Mouse (Mus musculus): Measurements from ENCODE around the gene Vdr. TPM values are rescaled to one million over a fixed set of nuclear protein-coding genes. Genes with fewer than 3 reads are reported as not detected.
A peak's percentile ranks its signal among the peaks of the same experiment; 100 is the strongest.

Gene Vdr
- polyA plus RNA-seq, 1 experiment from 2014 or later = 6.5 TPM

GRCm38 (mm10) chr15:97846121-97846882, 64.1 kb downstream of the Vdr start:
- H3K9ac ChIP-seq (ENCODE audit: low read depth, low read length) = no peak overlapping the region
- no peak for ATAC-seq
- H3K36me3 ChIP-seq (ENCODE audit: control insufficient read depth, insufficient read depth) = no peaks in the 10 kb centered on the region
- H3K4me3 ChIP-seq (ENCODE audit: low read depth, low read length) = no peak overlapping the region
- H3K9me3 ChIP-seq (ENCODE audit: control insufficient read depth) = no peaks in the 10 kb centered on the region
- H3K27me3 ChIP-seq (replicated peaks; ENCODE audit: control insufficient read depth, insufficient read depth, low read length) = no peaks in the 10 kb centered on the region
- no peaks in the 10 kb centered on the region for H3K4me1 ChIP-seq (replicated peaks; ENCODE audit: control insufficient read depth, insufficient read depth, low read length)
- WGBS = 85% methylated on average over 11 of the region's 11 CpGs
- TF ChIP-seq CTCF (IDR thresholded peaks at IDR 0.05; ENCODE audit: low read depth) = no peak
- H3K4me2 ChIP-seq (replicated peaks; ENCODE audit: low read depth) = no peak overlapping the region
- no peak overlapping the region for H3K27ac ChIP-seq (ENCODE audit: low read depth, low read length)

DNA sequence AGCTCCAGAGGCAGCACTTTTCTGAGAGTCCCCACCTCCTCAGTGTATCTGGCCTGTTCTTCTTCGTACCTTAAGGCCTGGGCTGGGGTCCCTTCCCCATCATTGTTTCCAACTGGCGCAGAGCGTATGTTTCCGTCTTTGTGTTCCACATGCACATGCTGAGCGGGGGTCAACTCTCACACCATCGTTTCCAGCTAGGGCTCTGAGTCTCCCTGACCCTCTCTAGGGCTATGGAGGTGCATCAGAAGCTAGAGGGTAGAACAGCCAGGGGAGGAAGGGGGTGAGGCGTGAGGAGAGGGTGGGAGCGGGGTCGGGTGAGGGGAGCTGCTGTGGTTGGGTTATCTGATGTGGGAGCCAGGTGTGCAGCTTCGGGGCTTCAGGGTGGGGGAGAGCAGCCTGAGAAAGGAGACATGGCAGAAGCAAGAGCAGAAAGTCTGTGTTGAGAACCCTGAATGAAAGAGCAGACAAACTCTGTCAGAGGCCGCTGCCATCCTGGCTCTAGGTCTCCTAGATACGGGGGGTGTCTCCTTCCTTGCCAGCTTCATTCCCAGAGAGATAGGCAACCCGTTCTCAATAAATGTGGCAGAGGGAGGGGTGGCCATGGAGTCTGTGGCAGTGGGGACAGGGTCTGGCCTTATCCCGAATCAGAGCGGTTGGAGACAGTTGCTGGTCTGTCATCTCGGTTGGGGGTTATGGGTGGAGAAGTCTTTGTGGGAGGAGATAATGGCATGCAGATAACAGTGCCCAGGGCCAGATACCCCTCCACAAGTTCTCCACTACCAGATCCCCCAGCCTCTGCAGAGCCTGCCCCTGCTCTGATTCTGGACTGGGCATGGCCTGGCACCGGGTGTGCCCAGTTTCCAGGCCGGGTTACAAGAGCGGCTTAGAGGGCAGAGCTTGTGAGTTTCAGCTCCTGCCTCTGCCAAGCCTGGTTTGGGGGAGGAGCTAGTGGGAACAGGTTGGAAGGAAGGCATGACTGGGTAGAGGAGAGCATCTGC, 66.1 kb downstream of the Vdr start, which contains the start of gene Hdac7:
Hdac7 (minus strand) TSS at position 466 of the 998 bp plus-strand sequence.
- Histone ChIP-seq H3K4me3 (ENCODE audit: low read depth, low read length) (no peak within 1 kb of the TSS), H3K27me3 (replicated peaks; ENCODE audit: control insufficient read depth, insufficient read depth, low read length) (no peaks in the 10 kb centered on the region), H3K36me3 (ENCODE audit: control insufficient read depth, insufficient read depth) (no peaks in the 10 kb centered on the region), H3K9ac (ENCODE audit: low read depth, low read length) (no peak within 1 kb of the TSS), H3K9me3 (ENCODE audit: control insufficient read depth) (no peaks in the 10 kb centered on the region), H3K27ac (ENCODE audit: low read depth, low read length) (no peak within 1 kb of the TSS), H3K4me1 (replicated peaks; ENCODE audit: control insufficient read depth, insufficient read depth, low read length) (no peaks in the 10 kb centered on the region), H3K4me2 (replicated peaks; ENCODE audit: low read depth) (no peak within 1 kb of the TSS)
- ATAC-seq = no peak
- TF ChIP-seq CTCF (IDR thresholded peaks at IDR 0.05; ENCODE audit: low read depth) = no peak
- WGBS = 73% methylated on average over 19 of the region's 19 CpGs

- Histone ChIP-seq H3K4me1 (replicated peaks; ENCODE audit: control insufficient read depth, insufficient read depth, low read length) (no peaks in the 10 kb centered on the region), H3K9me3 (ENCODE audit: control insufficient read depth) (no peaks in the 10 kb centered on the region), H3K27ac (ENCODE audit: low read depth, low read length) (no peak overlapping the region), H3K9ac (ENCODE audit: low read depth, low read length) (no peak overlapping the region), H3K27me3 (replicated peaks; ENCODE audit: control insufficient read depth, insufficient read depth, low read length) (no peaks in the 10 kb centered on the region), H3K36me3 (ENCODE audit: control insufficient read depth, insufficient read depth) (no peaks in the 10 kb centered on the region), H3K4me2 (replicated peaks; ENCODE audit: low read depth) (no peak overlapping the region), H3K4me3 (ENCODE audit: low read depth, low read length) (no peak overlapping the region)
- no peak for ATAC-seq
- WGBS = 80% methylated on average over 7 of the region's 7 CpGs
- no peak for TF ChIP-seq CTCF (IDR thresholded peaks at IDR 0.05; ENCODE audit: low read depth)
These were observed 67.2 kb downstream of the Vdr start for GRCm38 (mm10) chr15:97843247-97843651.

DNA sequence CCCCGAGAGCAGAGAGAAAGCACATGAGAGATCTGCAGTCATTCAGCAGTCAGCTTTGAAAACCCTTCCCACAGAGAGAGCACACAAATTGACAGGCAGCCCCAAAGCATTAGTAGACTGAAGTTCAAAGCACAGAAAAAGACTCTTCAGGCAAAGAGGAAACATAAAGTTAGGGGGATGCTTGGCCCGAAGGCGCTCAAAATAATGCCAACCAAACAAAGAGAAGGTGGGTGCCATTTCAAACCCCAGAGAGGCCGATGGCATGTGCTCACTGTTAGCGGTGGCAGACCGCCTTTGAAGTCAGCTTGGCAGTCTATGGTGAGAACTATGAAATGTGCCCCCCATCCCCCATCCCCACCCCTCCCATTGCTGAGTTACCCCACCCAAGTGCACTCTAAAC, 68.4 kb downstream of the Vdr start:
- H3K4me3 ChIP-seq (ENCODE audit: low read depth, low read length) = no peak overlapping the region
- no peaks in the 10 kb centered on the region for H3K36me3 ChIP-seq (ENCODE audit: control insufficient read depth, insufficient read depth)
- no peaks in the 10 kb centered on the region for H3K9me3 ChIP-seq (ENCODE audit: control insufficient read depth)
- no peak overlapping the region for H3K27ac ChIP-seq (ENCODE audit: low read depth, low read length)
- no peak overlapping the region for H3K4me2 ChIP-seq (replicated peaks; ENCODE audit: low read depth)
- H3K4me1 ChIP-seq (replicated peaks; ENCODE audit: control insufficient read depth, insufficient read depth, low read length) = no peaks in the 10 kb centered on the region; the same call in 1 of the 2 replicates
- TF ChIP-seq CTCF (IDR thresholded peaks at IDR 0.05; ENCODE audit: low read depth) = no peak
- WGBS = 93% methylated on average over 6 of the region's 6 CpGs
- no peak overlapping the region for H3K9ac ChIP-seq (ENCODE audit: low read depth, low read length)
- no peaks in the 10 kb centered on the region for H3K27me3 ChIP-seq (replicated peaks; ENCODE audit: control insufficient read depth, insufficient read depth, low read length)
- ATAC-seq = no peak

GRCm38 (mm10) chr15:97841383-97841782, 69.0 kb downstream of the Vdr start:
- no peaks in the 10 kb centered on the region for H3K36me3 ChIP-seq (ENCODE audit: control insufficient read depth, insufficient read depth)
- no peaks in the 10 kb centered on the region; the same call in 1 of the 2 replicates for H3K4me1 ChIP-seq (replicated peaks; ENCODE audit: control insufficient read depth, insufficient read depth, low read length)
- H3K9ac ChIP-seq (ENCODE audit: low read depth, low read length) = no peak overlapping the region
- H3K27ac ChIP-seq (ENCODE audit: low read depth, low read length) = no peak overlapping the region
- no peaks in the 10 kb centered on the region for H3K27me3 ChIP-seq (replicated peaks; ENCODE audit: control insufficient read depth, insufficient read depth, low read length)
- no peak overlapping the region for H3K4me2 ChIP-seq (replicated peaks; ENCODE audit: low read depth)
- H3K4me3 ChIP-seq (ENCODE audit: low read depth, low read length) = no peak overlapping the region
- ATAC-seq = no peak
- TF ChIP-seq CTCF (IDR thresholded peaks at IDR 0.05; ENCODE audit: low read depth) = no peak
- H3K9me3 ChIP-seq (ENCODE audit: control insufficient read depth) = no peaks in the 10 kb centered on the region
- 90% methylated on average over 6 of the region's 6 CpGs for WGBS

DNA sequence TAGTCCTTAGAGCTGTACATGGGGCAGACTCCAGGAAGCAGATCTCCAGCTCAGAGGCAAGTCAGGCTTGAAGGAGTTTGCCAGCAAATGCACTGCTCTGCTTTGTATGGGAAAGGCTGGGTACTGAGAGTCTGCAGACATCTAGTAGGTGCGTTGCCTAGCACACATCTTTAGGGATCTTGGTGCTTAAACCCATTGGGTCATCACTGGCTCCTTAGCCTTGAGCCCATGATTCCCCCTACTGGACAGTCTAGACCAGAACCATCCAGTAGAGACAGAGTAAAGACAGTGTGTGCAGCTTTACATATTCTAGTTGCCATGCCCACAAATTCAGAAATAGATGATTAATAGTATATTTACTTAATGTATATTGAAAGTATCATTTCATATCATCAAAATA, 69.6 kb downstream of the Vdr start:
- H3K4me3 ChIP-seq (ENCODE audit: low read depth, low read length) = no peak overlapping the region
- no peaks in the 10 kb centered on the region for H3K36me3 ChIP-seq (ENCODE audit: control insufficient read depth, insufficient read depth)
- no peaks in the 10 kb centered on the region for H3K9me3 ChIP-seq (ENCODE audit: control insufficient read depth)
- no peak overlapping the region for H3K4me2 ChIP-seq (replicated peaks; ENCODE audit: low read depth)
- H3K27ac ChIP-seq (ENCODE audit: low read depth, low read length) = no peak overlapping the region
- WGBS = 88% methylated on average over 1 of the region's 1 CpGs
- no peaks in the 10 kb centered on the region for H3K27me3 ChIP-seq (replicated peaks; ENCODE audit: control insufficient read depth, insufficient read depth, low read length)
- no peaks in the 10 kb centered on the region; the same call in 1 of the 2 replicates for H3K4me1 ChIP-seq (replicated peaks; ENCODE audit: control insufficient read depth, insufficient read depth, low read length)
- peak; percentile 67 for TF ChIP-seq CTCF (IDR thresholded peaks at IDR 0.05; ENCODE audit: low read depth)
- no peak overlapping the region for H3K9ac ChIP-seq (ENCODE audit: low read depth, low read length)
- ATAC-seq = no peak

Measured in intestine, postnatal 0 days (tissue).